Mouse (Mus musculus) limb, embryonic 13.5 days (tissue): Measurements from ENCODE around the gene Nup62. TPM values are rescaled to one million over a fixed set of nuclear protein-coding genes. Genes with fewer than 3 reads are reported as not detected.

Experiments used
- ATAC-seq: fragments of 200-750 bp; cut with Nextera tagmentation; 2 replicates; pipeline ENCODE4 v1.8.0; 2017; ENCODE audit warnings: low read depth, moderate number of reproducible peaks, moderate TSS enrichment; ENCODE audit not compliant: low FRiP score
- H3K27ac ChIP-seq: fragments of 300-500 bp; sonication (generic); 2 replicates; pipeline ENCODE4 v1.5.1; 2015; ENCODE audit warnings: inconsistent platforms, mild to moderate bottlenecking, moderate library complexity
- H3K27me3 ChIP-seq: fragments of 300-500 bp; sonication (generic); 2 replicates; pipeline ENCODE4 v1.6.1; 2015; ENCODE audit warnings: mild to moderate bottlenecking, inconsistent platforms
- H3K36me3 ChIP-seq: fragments of 300-500 bp; sonication (generic); 2 replicates; pipeline ENCODE4 v1.6.1; 2015; ENCODE audit warnings: inconsistent platforms, mild to moderate bottlenecking, moderate library complexity
- H3K4me1 ChIP-seq: fragments of 300-500 bp; sonication (generic); 2 replicates; pipeline ENCODE4 v1.6.1; 2015; ENCODE audit warnings: inconsistent platforms
- H3K4me2 ChIP-seq: fragments of 300-500 bp; sonication (generic); replicated peaks from 2 replicates; pipeline ENCODE4 v1.6.1; 2015; ENCODE audit warnings: inconsistent platforms, mild to moderate bottlenecking, moderate library complexity
- H3K4me3 ChIP-seq: fragments of 300-500 bp; sonication (generic); 2 replicates; pipeline ENCODE4 v1.5.1; 2015; ENCODE audit warnings: moderate library complexity, mild to moderate bottlenecking, inconsistent platforms
- H3K9ac ChIP-seq: fragments of 300-500 bp; sonication (generic); 2 replicates; pipeline ENCODE4 v1.6.1; 2015; ENCODE audit warnings: mild to moderate bottlenecking, inconsistent platforms
- H3K9me3 ChIP-seq: fragments of 300-500 bp; sonication (generic); 2 replicates; pipeline ENCODE4 v1.6.1; 2016; ENCODE audit warnings: inconsistent platforms
- WGBS: fragments of 180-500 bp; shearing (Covaris S2); methylation state at CpG from one replicate; pipeline ENCODE4 v1.1.7; 2015; 5-methylcytosine and 5-hydroxymethylcytosine counted together
- polyA plus RNA-seq: library from polyadenylated mRNA; unstranded; fragments of >200 nt; fragmentation: Nextera tagmentation; extraction: Ambion mirVana; gene quantifications from 2 replicates; pipeline ENCODE4 v1.2.1, GENCODE M21; 2015

Nup62 gene
- polyA plus RNA-seq: 97.3 and 102 TPM in 2 replicates

DNA sequence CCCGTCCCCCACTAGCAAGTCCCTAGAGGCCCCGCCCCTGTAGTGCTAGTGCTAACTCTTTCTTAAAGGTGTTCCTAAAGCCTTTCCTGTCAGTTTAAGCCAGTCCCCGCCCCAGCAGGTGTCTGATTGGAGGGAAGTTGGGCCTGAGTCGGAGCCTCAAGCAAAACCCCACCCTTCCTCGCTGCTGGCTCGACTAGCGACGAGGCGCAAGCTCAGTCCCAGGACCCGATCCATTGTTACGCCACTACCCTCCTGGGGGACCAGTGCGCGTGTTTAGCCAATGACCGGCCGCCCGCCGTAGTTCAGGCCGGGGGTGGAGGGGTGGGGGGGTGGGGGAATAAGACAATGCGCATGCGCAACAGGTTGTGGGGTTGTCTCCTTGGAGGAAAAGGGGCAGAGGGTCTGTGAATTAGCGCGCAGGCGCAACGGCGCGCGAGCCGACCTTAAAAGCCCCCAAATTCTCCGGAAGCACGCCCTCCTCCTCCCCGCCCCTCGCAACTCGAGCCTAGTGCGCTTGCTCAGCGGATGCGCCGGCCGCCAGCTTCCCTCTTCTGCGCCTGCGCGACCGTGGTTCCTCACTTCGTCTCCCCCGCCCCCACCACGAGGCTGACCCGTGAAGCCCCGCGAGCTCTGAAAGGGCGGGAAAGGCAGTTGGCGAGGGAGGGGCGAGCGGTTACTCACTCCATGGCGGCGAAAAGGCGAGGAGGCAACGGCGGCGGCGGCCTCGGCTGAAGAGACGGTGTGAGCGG is at the start of gene Nup62, which contains the start of gene Il4i1:
Nup62 (plus strand) TSS at position 368 of the 749 bp plus-strand sequence.
Il4i1 (plus strand) TSS at position 667 of the 749 bp plus-strand sequence.
- peaks cover 30% of the 10 kb centered on the region for H3K36me3 ChIP-seq
- peak within 1 kb of the TSS; percentile 76 for H3K4me3 ChIP-seq
- peak within 1 kb of the TSS; percentile 82 for H3K4me2 ChIP-seq
- under 1% methylated on average over 61 of the region's 62 CpGs for whole genome bisulfite sequencing
- H3K4me1 ChIP-seq: peaks cover 47% of the 10 kb centered on the region
- ATAC-seq: peak; percentile 94
- peak within 1 kb of the TSS; percentile 97 for H3K27ac ChIP-seq
- no peaks in the 10 kb centered on the region for H3K27me3 ChIP-seq
- H3K9ac ChIP-seq: peak within 1 kb of the TSS; percentile 94
- no peaks in the 10 kb centered on the region for H3K9me3 ChIP-seq

- H3K4me3 ChIP-seq: no peak overlapping the region
- WGBS: 86% methylated on average over 5 of the region's 5 CpGs
- H3K27ac ChIP-seq: no peak overlapping the region
- no peaks in the 10 kb centered on the region for H3K4me1 ChIP-seq
- H3K9ac ChIP-seq: no peak overlapping the region
- H3K36me3 ChIP-seq: peaks cover 95% of the 10 kb centered on the region
- H3K4me2 ChIP-seq: no peak overlapping the region
- H3K27me3 ChIP-seq: no peaks in the 10 kb centered on the region
- ATAC-seq: no peak
- no peaks in the 10 kb centered on the region for H3K9me3 ChIP-seq
Measured at GRCm38 (mm10) chr7:44768129-44768528, 47.8 kb upstream of the Nup62 start.

DNA sequence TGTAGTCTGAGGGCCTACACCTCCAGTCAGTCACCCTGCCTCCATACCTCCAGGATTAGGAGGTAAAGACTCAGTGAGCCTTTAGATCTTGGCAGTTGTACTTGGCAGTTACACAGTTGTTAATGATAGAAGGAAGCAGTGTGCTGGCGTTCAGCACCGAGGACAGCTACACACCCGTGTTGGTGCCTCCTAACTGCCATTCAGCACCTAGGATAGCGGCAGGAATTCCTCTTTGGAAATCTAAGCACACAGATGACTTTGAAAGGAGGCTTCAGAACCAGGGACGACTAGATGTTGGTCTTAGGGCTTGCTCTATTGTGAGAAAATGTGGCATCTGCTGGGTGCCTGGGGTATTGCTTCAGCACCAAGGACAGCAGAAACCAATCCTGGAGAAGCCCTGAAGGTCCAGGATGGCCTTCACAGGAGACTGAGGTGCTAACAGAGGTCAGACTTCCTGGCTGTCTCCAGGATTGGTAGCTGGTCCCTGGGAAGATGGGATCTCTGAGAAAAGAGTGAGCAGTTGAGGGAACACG is 45.8 kb upstream of the Nup62 start:
- ATAC-seq: no peak

DNA sequence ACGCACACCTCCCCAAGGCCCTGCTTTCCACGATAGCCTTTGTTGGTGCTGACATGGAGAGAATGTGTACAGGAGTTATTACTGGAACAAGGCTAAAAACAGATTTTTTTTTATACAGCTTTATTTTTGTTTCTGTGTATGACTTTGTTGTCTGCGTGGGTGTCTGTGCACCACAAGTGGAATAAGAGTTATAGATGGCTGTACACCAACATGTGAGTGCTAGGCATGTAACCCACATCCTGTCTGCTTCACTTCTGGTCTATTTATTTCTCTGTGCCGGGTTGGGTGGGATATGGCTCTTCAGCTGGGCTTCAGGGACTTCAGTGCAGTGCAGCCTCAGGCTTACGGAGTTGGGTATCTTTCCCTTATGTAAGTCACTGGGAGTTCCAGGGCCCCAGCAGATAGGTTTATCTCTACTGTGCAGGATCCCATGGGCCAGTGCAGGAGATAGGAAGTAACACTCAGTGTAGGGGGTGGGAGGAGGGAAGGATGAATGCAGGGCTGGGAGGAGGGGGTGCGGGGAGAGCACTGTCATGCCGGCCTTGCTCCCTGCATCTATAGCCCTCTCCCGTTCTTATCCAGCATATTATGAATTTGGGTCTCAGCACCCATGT is 43.2 kb upstream of the Nup62 start:
- Histone ChIP-seq H3K9me3 (no peaks in the 10 kb centered on the region), H3K4me1 (no peaks in the 10 kb centered on the region), H3K4me3 (no peak overlapping the region), H3K27ac (no peak overlapping the region), H3K9ac (no peak overlapping the region), H3K36me3 (peaks cover 89% of the 10 kb centered on the region), H3K27me3 (no peaks in the 10 kb centered on the region), H3K4me2 (no peak overlapping the region)
- ATAC-seq: no peak
- WGBS: 90% methylated on average over 8 of the region's 8 CpGs

More for the DNA sequence above, 45.8 kb upstream of the Nup62 start:
- no peaks in the 10 kb centered on the region for H3K27me3 ChIP-seq
- WGBS: 15% methylated on average over 6 of the region's 6 CpGs
- H3K4me2 ChIP-seq: no peak overlapping the region
- H3K4me1 ChIP-seq: no peaks in the 10 kb centered on the region
- peaks cover 91% of the 10 kb centered on the region for H3K36me3 ChIP-seq
- no peak overlapping the region for H3K4me3 ChIP-seq
- H3K27ac ChIP-seq: no peak overlapping the region
- H3K9ac ChIP-seq: no peak overlapping the region
- H3K9me3 ChIP-seq: no peaks in the 10 kb centered on the region

DNA sequence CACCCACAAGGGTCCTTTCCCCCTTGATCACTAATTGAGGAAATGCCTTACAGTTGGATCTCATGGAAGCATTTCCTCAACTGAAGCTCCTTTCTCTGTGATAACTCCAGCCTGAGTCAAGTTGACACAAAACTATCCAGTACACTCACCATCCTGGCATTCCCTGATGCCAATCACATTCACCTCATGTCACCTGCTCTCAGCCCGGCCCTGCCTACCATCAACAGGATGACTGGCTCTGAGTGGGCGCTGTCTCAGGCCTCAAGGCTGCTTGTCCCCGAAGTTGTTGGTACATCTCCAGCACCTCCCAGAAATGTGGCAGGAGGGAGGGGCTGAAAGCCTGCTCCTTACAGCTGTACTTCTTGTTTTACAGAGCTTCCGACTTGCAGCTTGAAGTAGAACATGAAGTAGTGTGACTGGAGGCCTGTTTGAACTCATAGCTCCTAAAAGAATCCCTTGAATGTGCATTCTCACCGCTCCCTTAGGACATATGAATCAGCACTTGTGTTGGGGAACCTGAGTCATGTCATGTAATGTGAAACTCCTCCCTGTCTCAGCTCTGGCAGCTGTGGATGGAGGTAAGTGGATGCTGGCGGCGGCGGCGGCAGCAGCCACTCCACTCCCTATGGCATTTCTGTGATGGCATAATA is 38.9 kb upstream of the Nup62 start:
- Histone ChIP-seq H3K4me2 (no peak overlapping the region), H3K27me3 (no peaks in the 10 kb centered on the region), H3K4me1 (no peaks in the 10 kb centered on the region), H3K9me3 (no peaks in the 10 kb centered on the region), H3K36me3 (peaks cover 63% of the 10 kb centered on the region), H3K27ac (no peak overlapping the region), H3K9ac (no peak overlapping the region), H3K4me3 (no peak overlapping the region)
- 79% methylated on average over 9 of the region's 9 CpGs for WGBS
- no peak for ATAC-seq

DNA sequence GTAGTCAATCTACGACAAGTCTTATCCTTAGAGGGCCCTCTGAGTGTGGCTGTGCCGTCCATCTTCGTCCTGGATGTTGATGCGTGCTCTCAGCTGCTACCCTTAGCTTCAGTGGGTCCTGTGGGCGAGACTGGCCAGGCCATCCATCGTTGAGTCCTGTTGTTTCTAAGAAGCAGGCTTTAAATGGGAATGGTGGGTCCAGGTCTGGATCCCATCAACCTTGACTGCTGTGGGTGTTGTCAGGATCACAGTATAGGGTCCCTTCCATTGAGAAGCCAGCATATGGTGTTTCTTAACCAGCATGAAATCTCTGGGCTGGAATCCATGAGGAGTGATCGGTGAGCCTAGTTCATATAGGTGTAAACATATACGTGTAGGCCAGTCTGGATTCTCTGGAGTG is 35.8 kb upstream of the Nup62 start:
- H3K27ac ChIP-seq: no peak overlapping the region
- H3K4me2 ChIP-seq: no peak overlapping the region
- no peak overlapping the region for H3K9ac ChIP-seq
- no peaks in the 10 kb centered on the region for H3K9me3 ChIP-seq
- no peaks in the 10 kb centered on the region for H3K4me1 ChIP-seq
- H3K4me3 ChIP-seq: no peak overlapping the region
- no peaks in the 10 kb centered on the region for H3K27me3 ChIP-seq
- peaks cover 35% of the 10 kb centered on the region for H3K36me3 ChIP-seq
- no peak for ATAC-seq
- 82% methylated on average over 8 of the region's 8 CpGs for WGBS

DNA sequence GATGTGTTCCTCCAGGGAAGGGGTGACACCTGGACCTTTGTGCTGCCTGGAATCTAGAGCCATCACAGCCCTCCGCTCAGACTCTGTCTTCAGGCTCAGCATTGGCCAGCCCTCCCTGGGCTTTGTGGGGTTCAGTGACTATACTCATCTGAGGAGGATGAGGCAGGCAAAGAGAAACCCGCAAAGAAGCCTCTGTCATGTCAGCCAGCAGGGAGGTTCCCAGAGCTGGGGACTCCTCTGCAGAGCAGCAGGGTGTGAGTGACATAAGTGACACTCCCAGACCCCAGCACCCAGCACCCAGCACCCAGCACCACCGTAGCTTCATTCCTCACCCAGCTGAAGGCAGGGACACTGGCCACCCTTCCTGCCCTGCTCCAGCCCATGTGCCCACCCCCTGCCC is 26.4 kb upstream of the Nup62 start:
- 65% methylated on average over 3 of the region's 3 CpGs for WGBS
- no peak overlapping the region for H3K4me2 ChIP-seq
- no peak for ATAC-seq

GRCm38 (mm10) chr7:44790066-44790465 is 25.8 kb upstream of the Nup62 start:
- Histone ChIP-seq H3K4me3 (no peak overlapping the region), H3K27ac (no peak overlapping the region), H3K4me1 (no peaks in the 10 kb centered on the region), H3K9me3 (peaks cover 5% of the 10 kb centered on the region; the same call in 1 of the 2 replicates), H3K4me2 (no peak overlapping the region), H3K36me3 (no peaks in the 10 kb centered on the region), H3K9ac (no peak overlapping the region), H3K27me3 (no peaks in the 10 kb centered on the region)
- 51% methylated on average over 4 of the region's 4 CpGs for WGBS
- ATAC-seq: no peak

More for the DNA sequence above, 26.4 kb upstream of the Nup62 start:
- no peaks in the 10 kb centered on the region for H3K4me1 ChIP-seq
- H3K27ac ChIP-seq: no peak overlapping the region
- no peak overlapping the region for H3K9ac ChIP-seq
- H3K9me3 ChIP-seq: peaks cover 5% of the 10 kb centered on the region; the same call in 1 of the 2 replicates
- no peaks in the 10 kb centered on the region for H3K36me3 ChIP-seq
- no peaks in the 10 kb centered on the region for H3K27me3 ChIP-seq
- H3K4me3 ChIP-seq: no peak overlapping the region

- H3K27ac ChIP-seq: no peak overlapping the region
- no peaks in the 10 kb centered on the region for H3K27me3 ChIP-seq
- 78% methylated on average over 6 of the region's 6 CpGs for WGBS
- no peak for ATAC-seq
- H3K36me3 ChIP-seq: no peaks in the 10 kb centered on the region
- no peaks in the 10 kb centered on the region for H3K4me1 ChIP-seq
- no peak overlapping the region for H3K4me3 ChIP-seq
- H3K4me2 ChIP-seq: no peak overlapping the region
- peaks cover 5% of the 10 kb centered on the region; the same call in 1 of the 2 replicates for H3K9me3 ChIP-seq
- no peak overlapping the region for H3K9ac ChIP-seq
Measured at GRCm38 (mm10) chr7:44792781-44793180, 23.1 kb upstream of the Nup62 start.

DNA sequence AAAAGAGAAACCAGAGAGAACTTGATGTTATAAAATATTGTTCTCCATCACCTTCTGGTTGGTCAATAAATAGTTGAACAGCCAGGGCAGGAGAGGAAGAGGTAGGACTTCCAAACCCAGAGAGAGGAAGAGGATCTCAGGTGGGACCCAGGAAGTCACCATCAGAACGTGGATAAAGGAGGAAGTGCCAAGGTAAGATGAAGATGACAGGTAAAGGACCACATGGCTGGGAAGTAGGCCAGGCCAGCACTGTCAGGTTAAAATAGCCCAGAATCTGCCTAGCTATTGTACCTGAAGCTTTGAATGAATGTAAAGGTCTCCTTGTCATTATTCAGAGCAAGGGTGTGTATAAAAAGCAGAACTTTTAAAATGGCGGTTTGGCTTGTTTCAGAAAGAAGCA is 7.0 kb upstream of the Nup62 start:
- no peak overlapping the region for H3K4me2 ChIP-seq
- H3K9ac ChIP-seq: no peak overlapping the region
- 0 out of 2 replicates have a peak, but pooled peaks cover 2% of the 10 kb centered on the region for H3K27me3 ChIP-seq
- no peak for ATAC-seq
- H3K9me3 ChIP-seq: no peaks in the 10 kb centered on the region
- no peak overlapping the region for H3K27ac ChIP-seq
- peaks cover 24% of the 10 kb centered on the region for H3K36me3 ChIP-seq
- no peak overlapping the region for H3K4me3 ChIP-seq
- WGBS: 72% methylated on average over 2 of the region's 2 CpGs
- no peaks in the 10 kb centered on the region for H3K4me1 ChIP-seq

DNA sequence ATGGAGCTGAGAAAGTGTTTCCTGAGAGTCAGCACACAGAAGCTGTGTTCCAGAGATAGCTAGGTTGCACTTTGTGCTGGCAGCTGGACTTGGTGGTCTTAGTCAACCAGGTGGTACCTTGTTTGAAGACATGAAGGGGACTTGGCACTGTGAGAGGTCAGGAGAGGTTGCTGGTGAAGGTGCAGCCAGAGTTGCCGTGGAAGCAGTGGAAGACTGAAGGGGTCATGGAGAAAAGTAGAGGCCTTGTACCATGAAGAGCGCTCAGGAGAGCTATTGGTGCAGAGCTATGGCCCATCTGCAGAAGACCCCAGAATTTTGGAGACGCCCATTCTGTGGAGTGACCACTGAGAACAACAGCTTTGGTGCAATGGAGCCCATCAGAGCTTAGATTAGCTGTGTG is 6.4 kb upstream of the Nup62 start:
- no peak for ATAC-seq
- no peaks in the 10 kb centered on the region for H3K9me3 ChIP-seq
- H3K27me3 ChIP-seq: 0 out of 2 replicates have a peak, but pooled peaks cover 2% of the 10 kb centered on the region
- WGBS: 90% methylated on average over 3 of the region's 3 CpGs
- peaks cover 29% of the 10 kb centered on the region for H3K36me3 ChIP-seq
- H3K9ac ChIP-seq: no peak overlapping the region
- no peaks in the 10 kb centered on the region for H3K4me1 ChIP-seq
- H3K4me3 ChIP-seq: no peak overlapping the region
- H3K27ac ChIP-seq: no peak overlapping the region
- no peak overlapping the region for H3K4me2 ChIP-seq

- Histone ChIP-seq H3K4me1 (peaks cover 7% of the 10 kb centered on the region), H3K36me3 (peaks cover 31% of the 10 kb centered on the region), H3K27ac (no peak overlapping the region), H3K9ac (no peak overlapping the region), H3K9me3 (no peaks in the 10 kb centered on the region), H3K4me3 (no peak overlapping the region), H3K4me2 (no peak overlapping the region), H3K27me3 (0 out of 2 replicates have a peak, but pooled peaks cover 2% of the 10 kb centered on the region)
- WGBS: 75% methylated on average over 4 of the region's 4 CpGs
- no peak for ATAC-seq
Measured at GRCm38 (mm10) chr7:44810365-44810764, 5.5 kb upstream of the Nup62 start.
